In genomic region chr5:25609911-25610310, GRCm38 (mm10) we compare ENCODE assay signal across 8 mouse cellular contexts.
DNase-seq lines count a peak whose midpoint lies in the region; ATAC-seq lines count a peak whose summit lies in the region.

No protein-coding gene starts in this region.

- no peak for ATAC-seq in hindbrain, embryonic 11.5 days (ENCODE audit: low FRiP score)
- no peak; the same call in 1 of the 2 replicates for ATAC-seq in midbrain, embryonic 14.5 days (ENCODE audit: low FRiP score, low TSS enrichment)
- no peak for ATAC-seq in heart, embryonic 12.5 days (ENCODE audit: insufficient number of reproducible peaks, low FRiP score)

- DNase-seq in NIH3T3 (ENCODE audit: low read depth) = peak; percentile 81
- peak; percentile 72 for DNase-seq in cerebellum, adult 9-11 months
- peak; percentile 38 for DNase-seq in hindbrain, embryonic 11.5 days (ENCODE audit: low spot score)
- peak; percentile 73 for DNase-seq in midbrain, embryonic 14.5 days
- no peak for DNase-seq in urinary bladder, postnatal 10 days (ENCODE audit: low spot score)
- DNase-seq in gastrocnemius, postnatal 25 days = no peak
- DNase-seq in spleen, postnatal 10 days (ENCODE audit: low spot score in 2 of 2) = no peak

- no peak overlapping the region for H3K27ac ChIP-seq in hindbrain, embryonic 11.5 days (ENCODE audit: low read depth, low read length)
- no peak overlapping the region; the same call in 1 of the 2 replicates for H3K27ac ChIP-seq in midbrain, embryonic 14.5 days (replicated peaks; ENCODE audit: low read depth, low read length)
- no peak overlapping the region for H3K27ac ChIP-seq in heart, embryonic 12.5 days (ENCODE audit: poor library complexity, severe bottlenecking)

- 13% methylated on average over 9 of the region's 9 CpGs for WGBS in hindbrain, embryonic 11.5 days
- 7% methylated on average over 9 of the region's 9 CpGs for WGBS in midbrain, embryonic 14.5 days
- WGBS in heart, embryonic 12.5 days = 34% methylated on average over 9 of the region's 9 CpGs

- no peaks in the 10 kb centered on the region for H3K27me3 ChIP-seq in hindbrain, embryonic 11.5 days (ENCODE audit: control insufficient read depth, insufficient read depth, low read length)
- no peaks in the 10 kb centered on the region for H3K27me3 ChIP-seq in midbrain, embryonic 14.5 days (ENCODE audit: control insufficient read depth, insufficient read depth, low read length)
- H3K27me3 ChIP-seq in heart, embryonic 12.5 days (replicated peaks) = no peaks in the 10 kb centered on the region

- H3K36me3 ChIP-seq in hindbrain, embryonic 11.5 days (ENCODE audit: control insufficient read depth, insufficient read depth, low read length) = no peaks in the 10 kb centered on the region
- no peaks in the 10 kb centered on the region for H3K36me3 ChIP-seq in midbrain, embryonic 14.5 days (ENCODE audit: control insufficient read depth, insufficient read depth, low read length)
- no peaks in the 10 kb centered on the region for H3K36me3 ChIP-seq in heart, embryonic 12.5 days

- no peaks in the 10 kb centered on the region for H3K4me1 ChIP-seq in hindbrain, embryonic 11.5 days (replicated peaks; ENCODE audit: control insufficient read depth, insufficient read depth, low read length)
- no peaks in the 10 kb centered on the region for H3K4me1 ChIP-seq in midbrain, embryonic 14.5 days (ENCODE audit: control insufficient read depth, insufficient read depth, low read length)
- no peaks in the 10 kb centered on the region for H3K4me1 ChIP-seq in heart, embryonic 12.5 days (replicated peaks)

- H3K9ac ChIP-seq in hindbrain, embryonic 11.5 days (ENCODE audit: low read depth, low read length) = no peak overlapping the region
- no peak overlapping the region for H3K9ac ChIP-seq in midbrain, embryonic 14.5 days (replicated peaks; ENCODE audit: low read length)
- H3K9ac ChIP-seq in heart, embryonic 12.5 days = no peak overlapping the region

- H3K9me3 ChIP-seq in hindbrain, embryonic 11.5 days (ENCODE audit: control insufficient read depth, low read length) = no peaks in the 10 kb centered on the region
- no peaks in the 10 kb centered on the region for H3K9me3 ChIP-seq in midbrain, embryonic 14.5 days (ENCODE audit: control insufficient read depth, low read length)
- H3K9me3 ChIP-seq in heart, embryonic 12.5 days (replicated peaks) = no peaks in the 10 kb centered on the region

- H3K4me2 ChIP-seq in hindbrain, embryonic 11.5 days (replicated peaks; ENCODE audit: low read depth, low read length) = no peak overlapping the region
- no peak overlapping the region for H3K4me2 ChIP-seq in midbrain, embryonic 14.5 days (ENCODE audit: low read length)
- H3K4me2 ChIP-seq in heart, embryonic 12.5 days = no peak overlapping the region

- H3K4me3 ChIP-seq in hindbrain, embryonic 11.5 days (ENCODE audit: low read depth, low read length) = no peak overlapping the region
- no peak overlapping the region for H3K4me3 ChIP-seq in midbrain, embryonic 14.5 days (replicated peaks; ENCODE audit: low read depth, low read length)
- H3K4me3 ChIP-seq in heart, embryonic 12.5 days = no peak overlapping the region

Comparison
In these comparisons a context has a peak if more than half of its experiments do, and no peak if none do; other contexts are left out.
1. DNase-seq: peak in NIH3T3 (single experiment), cerebellum, adult 9-11 months (single experiment), hindbrain, embryonic 11.5 days (single experiment) and midbrain, embryonic 14.5 days (single experiment); none in urinary bladder, postnatal 10 days (single experiment), gastrocnemius, postnatal 25 days (single experiment) and spleen, postnatal 10 days (0 of 2).